Mouse (Mus musculus) myocyte (in vitro differentiated cells): ENCODE data around the gene Pax5.

Experiments used
- E2F4 ChIP-seq: IDR thresholded peaks from one replicate; pipeline ENCODE4 v1.6.1; 2011; ENCODE audit warnings: mild to moderate bottlenecking, control low read depth, moderate library complexity; ENCODE audit not compliant: insufficient read depth
- MYOG ChIP-seq, 3 experiments: IDR thresholded peaks; one replicate each; pipeline ENCODE4 v1.6.1; 2011; ENCODE audit warnings: control low read depth in 2 of 3, low read depth in 2 of 3, mild to moderate bottlenecking in 2 of 3; ENCODE audit not compliant: insufficient read length in 2 of 3, control insufficient read depth in 1 of 3, insufficient read depth in 1 of 3

DNA sequence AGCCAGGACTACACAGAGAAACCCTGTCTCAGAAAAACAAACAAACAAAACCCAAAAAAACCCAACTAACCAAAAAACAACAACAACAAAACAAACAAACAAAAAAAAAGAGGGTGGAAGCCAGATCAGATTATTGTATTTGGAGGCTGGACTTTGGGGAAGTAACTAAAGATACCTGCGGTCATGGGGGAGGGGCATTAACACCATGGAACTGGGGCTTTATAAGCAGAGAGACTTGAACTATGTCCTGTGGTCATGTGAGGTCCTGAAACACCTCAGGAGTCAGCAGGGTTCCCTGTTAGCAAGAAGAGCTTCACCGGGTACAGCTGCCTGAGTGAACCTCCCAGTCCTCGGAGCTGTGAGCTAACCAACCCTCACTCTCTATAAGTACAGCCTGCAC, 168.2 kb downstream of the Pax5 start:
- TF ChIP-seq MYOG (IDR thresholded peaks at IDR 0.05; ENCODE audit: control insufficient read depth in 1 of 3, insufficient read depth in 1 of 3, insufficient read length in 2 of 3, low read depth in 2 of 3) (no peak), E2F4 (no peak)
